In the genomic region with DNA sequence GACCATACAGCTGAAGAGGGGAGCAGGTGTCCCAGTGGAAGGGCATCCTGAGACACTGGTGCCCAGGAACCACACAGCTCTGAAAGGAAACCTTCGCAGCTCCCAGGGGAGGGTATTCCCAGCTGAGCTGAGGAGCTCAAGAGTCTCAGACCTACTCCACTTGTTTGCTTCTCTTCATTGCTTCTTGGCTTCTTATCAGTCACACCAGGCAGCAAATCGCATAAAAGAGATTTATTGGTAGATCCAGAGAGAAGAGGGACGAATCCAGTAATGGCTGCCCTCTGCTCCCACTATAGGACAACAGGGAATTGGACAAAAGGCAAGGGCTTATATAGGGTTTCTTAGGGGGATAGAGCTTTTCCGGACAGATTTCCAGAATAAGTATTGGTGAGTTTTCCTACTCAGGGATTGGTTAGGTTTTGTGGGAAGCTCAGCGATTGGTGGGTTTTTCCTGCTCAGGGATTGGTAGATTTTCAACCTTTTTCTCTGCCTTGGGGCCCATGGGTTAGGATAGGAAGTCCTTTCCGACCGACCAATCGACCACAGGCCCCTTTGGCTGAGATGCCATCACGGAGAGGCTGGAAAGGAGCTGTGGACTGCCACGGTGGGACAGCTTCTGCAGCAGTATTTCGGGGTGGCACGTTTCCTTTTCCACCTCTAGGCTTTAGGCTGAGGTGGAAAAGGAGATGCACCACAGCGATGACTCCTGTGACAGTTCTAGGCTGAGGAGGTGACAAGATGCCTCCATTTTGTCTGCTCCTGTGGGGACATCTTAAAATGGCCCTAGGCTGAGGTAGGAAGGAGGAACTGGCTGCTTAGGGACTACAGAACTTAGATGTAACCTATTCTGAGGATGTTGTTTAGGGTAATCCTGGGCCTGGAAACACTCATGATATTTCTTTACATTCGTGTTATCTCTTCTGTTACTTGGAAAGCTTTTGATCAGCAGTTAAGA, we compare ENCODE assay signal across 8 mouse cellular contexts. TPM values are rescaled to one million over a fixed set of nuclear protein-coding genes. Genes with fewer than 3 reads are reported as not detected.
A peak's percentile ranks its signal among the peaks of the same experiment; 100 is the strongest.
DNase-seq lines count a peak whose midpoint lies in the region; ATAC-seq and TF ChIP-seq lines count a peak whose summit lies in the region.

No protein-coding gene starts in this region.

- H3K9me3 ChIP-seq in CH12.LX (replicated peaks; ENCODE audit: low read length) = no peaks in the 10 kb centered on the region
- no peaks in the 10 kb centered on the region for H3K9me3 ChIP-seq in forebrain, embryonic 14.5 days (replicated peaks; ENCODE audit: control insufficient read depth, low read length)
- H3K9me3 ChIP-seq in liver, embryonic 16.5 days (replicated peaks; ENCODE audit: control insufficient read depth, low read length) = no peaks in the 10 kb centered on the region

- dilution Hi-C loops in CH12.LX (cut with MboI; ENCODE audit: extremely low pct_ligation_motif_present, extremely low pct_unique_long_range_greater_than_20kb, low sequenced_read_pairs) = no loop called here

- peaks cover 4 to 47% of the 10 kb centered on the region in 2 experiments for H3K36me3 ChIP-seq in CH12.LX (replicated peaks in 1 of 2; ENCODE audit: control insufficient read depth in 1 of 2, insufficient read depth in 1 of 2, low read length in 1 of 2)
- peaks cover 3% of the 10 kb centered on the region; the same call in 1 of the 2 replicates for H3K36me3 ChIP-seq in forebrain, embryonic 14.5 days (ENCODE audit: control insufficient read depth, insufficient read depth, low read length)
- no peaks in the 10 kb centered on the region for H3K36me3 ChIP-seq in liver, embryonic 16.5 days (ENCODE audit: control insufficient read depth, insufficient read depth)
- no peaks in the 10 kb centered on the region for H3K36me3 ChIP-seq in thymus, adult 2 months (ENCODE audit: control insufficient read depth, insufficient read depth, low read length)

- TF ChIP-seq EP300 in CH12.LX (IDR thresholded peaks at IDR 0.05; ENCODE audit: low read length) = no peak

- 0 out of 2 replicates have a peak overlapping the region, but pooled peaks have one; percentile 19 for H3K27ac ChIP-seq in CH12.LX (ENCODE audit: insufficient read depth, low read depth)
- no peak overlapping the region for H3K27ac ChIP-seq in forebrain, embryonic 14.5 days (ENCODE audit: low read depth, low read length)
- no peak overlapping the region for H3K27ac ChIP-seq in liver, embryonic 16.5 days (ENCODE audit: low read length)
- no peak overlapping the region for H3K27ac ChIP-seq in thymus, adult 2 months (ENCODE audit: control insufficient read depth, insufficient read depth, low read length)

- peak; percentile 14 for DNase-seq in adrenal gland, adult 2 months
- DNase-seq in adrenal gland, postnatal 36 days = no peak
- DNase-seq in CH12.LX (ENCODE audit: extremely low read depth) = no peak
- no peak for DNase-seq in forebrain, embryonic 14.5 days (ENCODE audit: low spot score)
- no peak for DNase-seq in ovary, postnatal 10 days (ENCODE audit: low spot score)
- DNase-seq in thymus, postnatal 0 days (ENCODE audit: low spot score) = no peak
- no peak for DNase-seq in thymus, adult 2 months

- TF ChIP-seq CTCF in CH12.LX (conservative IDR thresholded peaks at IDR 0.05 in 1 of 2, IDR thresholded peaks at IDR 0.05 in 1 of 2; ENCODE audit: low read depth in 2 of 2, low read length in 2 of 2) = no peak
- no peak for TF ChIP-seq CTCF in thymus, adult 2 months (IDR thresholded peaks at IDR 0.05; ENCODE audit: borderline replicate concordance, control insufficient read depth, extremely low read depth, insufficient read depth, low read length, poor library complexity)

- H3K4me1 ChIP-seq in CH12.LX (ENCODE audit: control insufficient read depth in 1 of 2, insufficient read depth in 2 of 2) = peaks cover 7 to 70% of the 10 kb centered on the region in 2 experiments
- peaks cover 12% of the 10 kb centered on the region for H3K4me1 ChIP-seq in forebrain, embryonic 14.5 days (ENCODE audit: control insufficient read depth, insufficient read depth, low read length)
- peaks cover 11% of the 10 kb centered on the region for H3K4me1 ChIP-seq in liver, embryonic 16.5 days (ENCODE audit: control insufficient read depth, low read depth, low read length)
- peaks cover 6% of the 10 kb centered on the region for H3K4me1 ChIP-seq in thymus, adult 2 months (replicated peaks; ENCODE audit: control insufficient read depth, insufficient read depth, low read length)

- no peaks in the 10 kb centered on the region for H3K27me3 ChIP-seq in CH12.LX (replicated peaks)
- H3K27me3 ChIP-seq in forebrain, embryonic 14.5 days (replicated peaks; ENCODE audit: control insufficient read depth, insufficient read depth, low read length) = no peaks in the 10 kb centered on the region
- no peaks in the 10 kb centered on the region for H3K27me3 ChIP-seq in liver, embryonic 16.5 days (ENCODE audit: control insufficient read depth, insufficient read depth, low read depth, low read length)
- no peaks in the 10 kb centered on the region for H3K27me3 ChIP-seq in thymus, adult 2 months (ENCODE audit: control insufficient read depth, insufficient read depth, low read length)

- H3K4me3 ChIP-seq in CH12.LX (replicated peaks in 1 of 3; ENCODE audit: low read depth in 2 of 3, low read length in 2 of 3, poor library complexity in 1 of 3) = peak overlapping the region; percentile 37 to 94 (median 90)
- peak overlapping the region; percentile 92 for H3K4me3 ChIP-seq in forebrain, embryonic 14.5 days (ENCODE audit: low read depth, low read length)
- no peak overlapping the region for H3K4me3 ChIP-seq in liver, embryonic 16.5 days (ENCODE audit: low read depth, low read length)
- H3K4me3 ChIP-seq in thymus, adult 2 months (ENCODE audit: control insufficient read depth, insufficient read depth, low read length) = no peak overlapping the region

- WGBS in forebrain, embryonic 14.5 days = 85% methylated on average over 14 of the region's 14 CpGs
- 64% methylated on average over 14 of the region's 14 CpGs for WGBS in liver, embryonic 16.5 days (ENCODE audit: insufficient replicate concordance)
- 94% methylated on average over 14 of the region's 14 CpGs for WGBS in thymus, adult 2 months

- peaks cover 52% of the 10 kb centered on the region for H3K79me2 ChIP-seq in CH12.LX (replicated peaks; ENCODE audit: control insufficient read depth, extremely low read depth, insufficient read depth, poor library complexity, severe bottlenecking)

- peak overlapping the region; percentile 94 for H3K9ac ChIP-seq in CH12.LX (ENCODE audit: insufficient read depth, low read depth)
- peak overlapping the region; percentile 35; the same call in 1 of the 2 replicates for H3K9ac ChIP-seq in forebrain, embryonic 14.5 days (ENCODE audit: low read length)
- no peak overlapping the region for H3K9ac ChIP-seq in liver, embryonic 16.5 days (ENCODE audit: low read depth, low read length)

- in situ Hi-C loops in CH12.LX (cut with MboI; ENCODE audit: low pct_ligation_motif_present, low pct_unique_long_range_greater_than_20kb, low sequenced_read_pairs) = no loop called here

- peak overlapping the region; percentile 79 for H3K4me2 ChIP-seq in CH12.LX (ENCODE audit: insufficient read depth, low read depth, poor library complexity, severe bottlenecking)
- H3K4me2 ChIP-seq in forebrain, embryonic 14.5 days (ENCODE audit: low read length) = peak overlapping the region; percentile 86
- H3K4me2 ChIP-seq in liver, embryonic 16.5 days (ENCODE audit: low read depth, low read length) = peak overlapping the region; percentile 12; the same call in 1 of the 2 replicates

- no peak for ATAC-seq in forebrain, embryonic 14.5 days
- ATAC-seq in liver, embryonic 16.5 days (ENCODE audit: low read depth) = no peak

- TF ChIP-seq POLR2A in CH12.LX (IDR thresholded peaks at IDR 0.05; ENCODE audit: low read depth, low read length) = no peak
- TF ChIP-seq POLR2A in thymus, adult 2 months (IDR thresholded peaks at IDR 0.05; ENCODE audit: control insufficient read depth, extremely low read depth, insufficient read depth, low read length, poor library complexity) = no peak

- no peak for TF ChIP-seq RAD21 in CH12.LX (IDR thresholded peaks at IDR 0.05; ENCODE audit: low read depth, low read length)

TF ChIP-seq in CH12.LX, 34 proteins besides CTCF, POLR2A, EP300 and RAD21 (continues in another document):
- TF ChIP-seq ZC3H11A (IDR thresholded peaks at IDR 0.05; ENCODE audit: low read depth, low read length) = peak; percentile 75

RNA-seq across cellular contexts. Expression of a gene that starts 1.7 kb away (rescaled TPM):
- 10 to 100 TPM; 23.7 to 32.4 TPM for total RNA-seq in adrenal gland, adult 2 months (2021)
- 31.1 TPM in 2 replicates for polyA plus RNA-seq in adrenal gland, adult 2 months (2012; rRNA removed)
- total RNA-seq in adrenal gland, postnatal 36 days (2021) = 10 to 100 TPM; 26.7 to 29.9 TPM
- total RNA-seq in CH12.LX (2012; rRNA removed) (21.0 and 28.0 TPM in 2 replicates), CH12.LX (2014; rRNA removed) (38.3 and 40.4 TPM in 2 replicates)
- polyA plus RNA-seq in CH12.LX (2012; ENCODE audit: insufficient read length, low read depth) = 22.2 and 27.7 TPM in 2 replicates
- polyA plus RNA-seq in forebrain, embryonic 14.5 days (2014; fragmentation: Nextera tagmentation; extraction: Ambion mirVana) = 20.0 and 26.8 TPM in 2 replicates
- 5.4 and 6.1 TPM in 2 replicates for polyA plus RNA-seq in liver, embryonic 16.5 days (2015; fragmentation: Nextera tagmentation; extraction: Ambion mirVana)
- polyA plus RNA-seq in thymus, postnatal 0 days (2015; fragmentation: Nextera tagmentation; extraction: Ambion mirVana) = 9.9 and 10.0 TPM in 2 replicates
- polyA plus RNA-seq in thymus, adult 2 months (2012; rRNA removed) = 33.9 and 36.4 TPM in 2 replicates

RNA-seq across cellular contexts. Expression of a gene that starts 1.9 kb away (rescaled TPM):
- 100 to 1,000 TPM; 102 to 133 TPM for total RNA-seq in adrenal gland, adult 2 months (2021)
- polyA plus RNA-seq in adrenal gland, adult 2 months (2012; rRNA removed) = 2.7 and 2.9 TPM in 2 replicates
- total RNA-seq in adrenal gland, postnatal 36 days (2021) = 100 to 1,000 TPM; 104 to 118 TPM
- 163 and 168 TPM in 2 replicates for total RNA-seq in CH12.LX (2012; rRNA removed)
- total RNA-seq in CH12.LX (2014; rRNA removed) = 264 and 297 TPM in 2 replicates
- polyA plus RNA-seq in CH12.LX (2012; ENCODE audit: insufficient read length, low read depth) = 148 and 164 TPM in 2 replicates
- 160 and 173 TPM in 2 replicates for polyA plus RNA-seq in forebrain, embryonic 14.5 days (2014; fragmentation: Nextera tagmentation; extraction: Ambion mirVana)
- 24.9 and 27.0 TPM in 2 replicates for polyA plus RNA-seq in liver, embryonic 16.5 days (2015; fragmentation: Nextera tagmentation; extraction: Ambion mirVana)
- polyA plus RNA-seq in thymus, postnatal 0 days (2015; fragmentation: Nextera tagmentation; extraction: Ambion mirVana) = 82.7 and 84.2 TPM in 2 replicates
- polyA plus RNA-seq in thymus, adult 2 months (2012; rRNA removed) = 8.4 and 8.8 TPM in 2 replicates

RNA-seq across cellular contexts. Expression of a gene that starts 34.7 kb away (rescaled TPM):
- total RNA-seq in adrenal gland, adult 2 months (2021) = 10 to 100 TPM; 31.3 to 37.6 TPM
- 14.9 and 17.8 TPM in 2 replicates for polyA plus RNA-seq in adrenal gland, adult 2 months (2012; rRNA removed)
- 10 to 100 TPM; 30.5 to 34.4 TPM for total RNA-seq in adrenal gland, postnatal 36 days (2021)
- total RNA-seq in CH12.LX (2012; rRNA removed) (11.4 and 11.9 TPM in 2 replicates), CH12.LX (2014; rRNA removed) (15.6 and 16.1 TPM in 2 replicates)
- 16.6 and 20.7 TPM in 2 replicates for polyA plus RNA-seq in CH12.LX (2012; ENCODE audit: insufficient read length, low read depth)
- polyA plus RNA-seq in forebrain, embryonic 14.5 days (2014; fragmentation: Nextera tagmentation; extraction: Ambion mirVana) = 24.3 and 36.0 TPM in 2 replicates
- polyA plus RNA-seq in liver, embryonic 16.5 days (2015; fragmentation: Nextera tagmentation; extraction: Ambion mirVana) = 4.5 and 5.1 TPM in 2 replicates
- polyA plus RNA-seq in thymus, postnatal 0 days (2015; fragmentation: Nextera tagmentation; extraction: Ambion mirVana) = 18.3 and 21.5 TPM in 2 replicates
- polyA plus RNA-seq in thymus, adult 2 months (2012; rRNA removed) = 41.3 and 43.2 TPM in 2 replicates

Comparison
In these comparisons a context has a peak if more than half of its experiments do, and no peak if none do; other contexts are left out.
1. H3K4me2 ChIP-seq: peak in every context shown above with its lines; median percentile 86 in forebrain, embryonic 14.5 days; 79 in CH12.LX; 12 in liver, embryonic 16.5 days.
2. H3K4me3 ChIP-seq: peak in CH12.LX (3 of 3) and forebrain, embryonic 14.5 days (single experiment); none in liver, embryonic 16.5 days (single experiment) and thymus, adult 2 months (single experiment).